Mouse (Mus musculus) testis, adult 2 months (tissue): ENCODE data around the gene Acvr1b. TPM values are rescaled to one million over a fixed set of nuclear protein-coding genes. Genes with fewer than 3 reads are reported as not detected.
A peak's percentile ranks its signal among the peaks of the same experiment; 100 is the strongest.

Source experiments
- H3K27ac ChIP-seq: fragments of 200-500 bp; 2 replicates; pipeline ENCODE4 v1.5.1; 2012; ENCODE audit warnings: low read depth, low read length; ENCODE audit not compliant: control insufficient read depth, insufficient read depth
- H3K27me3 ChIP-seq: fragments of 200-500 bp; 2 replicates; pipeline ENCODE4 v1.6.1; 2012; ENCODE audit warnings: mild to moderate bottlenecking, low read length, moderate library complexity; ENCODE audit not compliant: control insufficient read depth, insufficient read depth
- H3K36me3 ChIP-seq: fragments of 200-500 bp; 2 replicates; pipeline ENCODE4 v1.6.1; 2012; ENCODE audit warnings: mild to moderate bottlenecking, low read length; ENCODE audit not compliant: control insufficient read depth, insufficient read depth
- H3K4me1 ChIP-seq: fragments of 200-500 bp; 2 replicates; pipeline ENCODE4 v1.6.1; 2012; ENCODE audit warnings: low read length; ENCODE audit not compliant: control insufficient read depth, insufficient read depth
- H3K4me3 ChIP-seq: fragments of 200-500 bp; 2 replicates; pipeline ENCODE4 v1.5.1; 2012; ENCODE audit warnings: low read depth, mild to moderate bottlenecking, low read length, moderate library complexity, mixed read lengths; ENCODE audit not compliant: control insufficient read depth
- CTCF ChIP-seq: fragments of 200-500 bp; IDR thresholded peaks from 2 replicates; pipeline ENCODE4 v1.5.1; 2012; ENCODE audit warnings: low read depth, mild to moderate bottlenecking, inconsistent platforms, low read length, moderate library complexity; ENCODE audit not compliant: control insufficient read depth, insufficient read depth, insufficient replicate concordance
- POLR2A ChIP-seq: fragments of 200-500 bp; IDR thresholded peaks from 2 replicates; pipeline ENCODE4 v1.6.1; 2012; ENCODE audit warnings: low read depth, mild to moderate bottlenecking, inconsistent platforms, low read length, moderate library complexity; ENCODE audit not compliant: control insufficient read depth
- polyA plus RNA-seq: library from polyadenylated mRNA; depleted of rRNA; stranded (reverse); fragments of >200 nt; gene quantifications from 2 replicates; pipeline ENCODE4 v1.2.3, GENCODE M21; 2012

Gene Acvr1b
- polyA plus RNA-seq, 1 experiment = 16.7 TPM

DNA sequence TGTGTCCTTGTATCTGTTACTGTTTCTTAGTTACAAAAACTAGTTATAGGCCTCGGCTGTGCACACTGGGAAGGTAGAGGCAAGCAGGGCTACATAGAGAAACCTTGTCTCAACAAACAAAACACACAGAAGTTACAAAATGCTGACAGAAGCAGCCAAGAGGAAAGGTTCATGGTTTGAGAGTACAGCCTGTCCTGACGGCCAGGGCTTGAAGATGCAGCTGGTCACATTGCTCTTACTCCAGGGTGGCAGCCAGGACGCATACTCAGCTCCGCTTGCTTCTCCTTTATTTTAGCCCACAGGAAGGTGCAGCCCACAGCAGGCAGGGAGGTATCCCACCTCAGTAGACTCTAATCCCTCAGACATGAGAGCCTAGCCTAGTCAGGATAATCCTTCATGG is 42.2 kb downstream of the Acvr1b start:
- Histone ChIP-seq H3K27ac (peak overlapping the region; percentile 60), H3K27me3 (no peaks in the 10 kb centered on the region), H3K36me3 (0 out of 2 replicates have a peak, but pooled peaks cover 3% of the 10 kb centered on the region), H3K4me1 (peaks cover 2% of the 10 kb centered on the region), H3K4me3 (no peak overlapping the region)
- no peak; the same call in 1 of the 2 replicates for TF ChIP-seq POLR2A

- no peaks in the 10 kb centered on the region for H3K36me3 ChIP-seq
- no peak overlapping the region for H3K27ac ChIP-seq
- no peak for TF ChIP-seq POLR2A
- no peak for TF ChIP-seq CTCF
- peaks cover 19% of the 10 kb centered on the region for H3K4me1 ChIP-seq
- no peak overlapping the region for H3K4me3 ChIP-seq
- no peaks in the 10 kb centered on the region; the same call in none of the 2 replicates for H3K27me3 ChIP-seq
Observed at GRCm38 (mm10) chr15:101220905-101221297, 47.0 kb downstream of the Acvr1b start.

- Histone ChIP-seq H3K27ac (peak overlapping the region; percentile 42; the same call in 1 of the 2 replicates), H3K27me3 (no peaks in the 10 kb centered on the region; the same call in none of the 2 replicates), H3K4me3 (no peak overlapping the region), H3K4me1 (peaks cover 19% of the 10 kb centered on the region), H3K36me3 (no peaks in the 10 kb centered on the region)
- TF ChIP-seq CTCF = peak; percentile 64; the same call in 1 of the 2 replicates
- TF ChIP-seq POLR2A = no peak
Observed at GRCm38 (mm10) chr15:101221298-101222104, 47.6 kb downstream of the Acvr1b start.

- Histone ChIP-seq H3K36me3 (no peaks in the 10 kb centered on the region), H3K27me3 (no peaks in the 10 kb centered on the region; the same call in none of the 2 replicates), H3K4me1 (peaks cover 19% of the 10 kb centered on the region), H3K27ac (no peak overlapping the region), H3K4me3 (no peak overlapping the region)
- TF ChIP-seq CTCF (no peak), POLR2A (no peak)
Observed at GRCm38 (mm10) chr15:101222897-101223482, 49.1 kb downstream of the Acvr1b start.

DNA sequence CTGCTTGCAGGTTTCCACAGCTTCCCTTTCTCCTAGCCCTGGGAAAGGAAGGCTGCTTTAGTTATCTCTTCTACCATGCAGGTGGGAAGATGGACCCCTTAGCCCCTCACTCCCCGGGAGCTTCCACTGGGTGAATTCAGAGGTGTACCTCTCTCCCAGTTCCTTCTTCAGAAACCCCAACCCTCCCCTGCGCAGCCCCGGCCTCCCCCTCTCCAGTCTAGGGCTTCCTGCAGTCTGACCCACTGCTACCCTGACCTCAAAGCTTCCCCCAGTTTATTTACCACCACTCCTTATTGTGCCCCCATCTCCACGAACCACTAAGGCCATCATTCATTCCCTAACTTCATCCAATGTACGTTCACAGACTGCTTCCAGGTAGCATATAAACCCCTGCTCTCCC is 49.7 kb downstream of the Acvr1b start:
- no peaks in the 10 kb centered on the region for H3K36me3 ChIP-seq
- no peak overlapping the region for H3K27ac ChIP-seq
- no peak overlapping the region; the same call in 1 of the 2 replicates for H3K4me3 ChIP-seq
- TF ChIP-seq POLR2A = no peak
- TF ChIP-seq CTCF = no peak
- peaks cover 19% of the 10 kb centered on the region for H3K4me1 ChIP-seq
- no peaks in the 10 kb centered on the region; the same call in none of the 2 replicates for H3K27me3 ChIP-seq

DNA sequence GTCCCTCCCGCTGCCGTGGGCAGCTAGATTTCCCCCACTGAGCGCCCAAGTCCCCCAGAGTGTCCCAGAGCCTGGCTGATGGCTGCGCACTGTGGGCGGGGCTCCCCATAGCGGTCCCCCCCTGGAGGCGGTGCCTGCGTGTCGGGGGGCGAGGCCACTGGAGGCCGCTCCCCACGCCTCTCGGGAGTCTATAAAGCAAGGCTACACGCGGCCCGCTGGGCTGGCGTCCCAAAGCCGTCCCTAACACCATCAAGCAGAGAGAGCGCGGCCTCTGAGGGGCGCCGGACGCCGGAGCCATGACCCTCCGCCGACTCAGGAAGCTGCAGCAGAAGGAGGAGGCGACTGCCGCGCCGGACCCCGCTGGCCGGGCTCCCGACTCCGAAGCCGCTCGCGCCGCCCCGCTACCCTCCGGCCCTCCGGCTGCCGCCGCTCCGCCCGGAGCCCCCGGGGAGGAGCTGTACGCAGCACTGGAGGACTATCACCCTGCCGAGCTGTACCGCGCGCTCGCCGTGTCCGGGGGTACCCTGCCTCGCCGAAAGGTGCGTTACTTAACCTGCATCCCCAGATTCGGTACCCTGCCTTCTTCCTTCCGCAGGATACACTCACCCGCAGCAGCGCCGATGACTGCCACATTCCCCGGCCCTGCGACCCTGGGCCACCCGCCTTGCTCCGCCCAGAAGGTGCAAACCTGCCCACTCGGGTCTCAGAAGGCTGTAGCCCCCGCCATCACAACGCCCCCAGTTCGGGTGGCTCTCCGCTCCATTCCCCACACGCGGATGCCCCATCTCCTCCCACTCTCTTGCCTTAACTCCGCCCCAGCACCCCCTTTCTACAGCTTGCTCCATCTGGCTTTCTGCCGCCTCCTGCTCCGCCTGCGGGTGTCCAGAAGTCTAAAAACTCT is 50.4 kb downstream of the Acvr1b start, which contains the start of gene Grasp:
Gene Grasp, plus strand, starts transcription at position 183 of the 901 bp plus-strand sequence.
- H3K4me3 ChIP-seq = peak within 1 kb of the TSS; percentile 81
- TF ChIP-seq CTCF (no peak), POLR2A (peak; percentile 87)
- H3K27ac ChIP-seq = peak within 1 kb of the TSS; percentile 14; the same call in 1 of the 2 replicates
- H3K4me1 ChIP-seq = peaks cover 19% of the 10 kb centered on the region
- no peaks in the 10 kb centered on the region; the same call in none of the 2 replicates for H3K27me3 ChIP-seq
- no peaks in the 10 kb centered on the region for H3K36me3 ChIP-seq

- H3K27ac ChIP-seq = no peak overlapping the region; the same call in 1 of the 2 replicates
- H3K27me3 ChIP-seq = no peaks in the 10 kb centered on the region; the same call in none of the 2 replicates
- peak overlapping the region; percentile 81 for H3K4me3 ChIP-seq
- TF ChIP-seq CTCF = no peak
- no peaks in the 10 kb centered on the region for H3K36me3 ChIP-seq
- H3K4me1 ChIP-seq = peaks cover 19% of the 10 kb centered on the region
Observed at GRCm38 (mm10) chr15:101224977-101225376, 51.1 kb downstream of the Acvr1b start.
